Mouse (Mus musculus): ENCODE data around the gene Cyp21a1.
"Not testable (repeated sequence)": the region's sequence is repeated elsewhere in the genome, so short reads cannot be mapped to it uniquely, and the experiment has no call there.

DNA sequence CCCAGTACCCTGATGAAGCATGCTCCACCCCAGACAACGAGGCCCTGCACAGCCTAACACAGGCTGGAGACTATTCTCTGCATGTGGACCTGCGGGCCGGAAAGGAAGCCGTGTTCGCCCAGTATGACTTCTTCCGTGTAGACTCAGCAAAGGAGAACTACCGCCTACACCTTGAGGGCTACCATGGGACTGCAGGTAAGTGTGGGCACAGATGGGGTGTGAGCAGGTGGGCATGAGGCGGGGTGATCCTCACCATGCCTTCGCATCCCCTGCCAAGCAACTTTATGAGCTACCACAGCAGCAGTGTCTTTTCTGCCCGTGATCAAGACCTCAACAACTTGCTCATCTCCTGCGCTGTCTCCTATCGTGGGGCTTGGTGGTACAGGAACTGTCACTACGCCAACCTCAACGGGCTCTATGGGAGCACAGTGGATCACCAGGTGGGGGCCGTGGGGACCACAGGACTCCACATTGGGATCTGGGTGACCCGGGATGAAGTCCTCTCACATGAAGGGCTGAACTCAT is 3.5 kb downstream of the Cyp21a1 start:
- TF ChIP-seq CTCF, EP300 (IDR thresholded peaks at IDR 0.05): not testable (repeated sequence)
